Mouse (Mus musculus) MEL (cell line): ENCODE measurements at regions not wholly inside any gene's neighbourhood (a gene's known extent, or its start where the extent isn't known, plus 50 kb on each side); places are given as distances from the start of the nearest gene placed in this dataset.

Source experiments
- CHD2 ChIP-seq: IDR thresholded peaks from 2 replicates; pipeline ENCODE4 v1.6.1; 2011; ENCODE audit warnings: low read length, improper control_type of control experiment
- CTCF ChIP-seq, 3 experiments: IDR thresholded peaks in 2 of 3; conservative IDR thresholded peaks in 1 of 3; 2 replicates each; pipeline ENCODE4 v1.5.1; 2011 to 2012; ENCODE audit warnings: low read length in 3 of 3, low read depth in 2 of 3, mild to moderate bottlenecking in 2 of 3, improper control_type of control experiment in 1 of 3, inconsistent platforms in 1 of 3, mixed read lengths in 1 of 3, moderate library complexity in 1 of 3; ENCODE audit not compliant: control insufficient read depth in 1 of 3, insufficient read depth in 1 of 3, poor library complexity in 1 of 3, severe bottlenecking in 1 of 3
- EP300 ChIP-seq, 2 experiments: IDR thresholded peaks; 2 replicates each; pipeline ENCODE4 v1.6.1; 2011; ENCODE audit warnings: improper control_type of control experiment in 2 of 2, low read length in 2 of 2, low read depth in 1 of 2, mild to moderate bottlenecking in 1 of 2
- GATA1 ChIP-seq: IDR thresholded peaks from 2 replicates; pipeline ENCODE4 v1.6.1; 2011; ENCODE audit warnings: low read depth, low read length, improper control_type of control experiment
- MEF2A ChIP-seq: IDR thresholded peaks from 2 replicates; pipeline ENCODE4 v1.6.1; 2014; ENCODE audit warnings: low read depth, mild to moderate bottlenecking, inconsistent platforms, low read length, improper control_type of control experiment; ENCODE audit not compliant: poor library complexity, insufficient replicate concordance, severe bottlenecking; ENCODE audit errors: extremely low read depth
- POLR2A ChIP-seq, 2 experiments: IDR thresholded peaks; 2 replicates each; pipeline ENCODE4 v1.6.1; 2011 to 2012; ENCODE audit warnings: low read length in 2 of 2, mild to moderate bottlenecking in 2 of 2, control low read depth in 1 of 2, improper control_type of control experiment in 1 of 2, low read depth in 1 of 2, moderate library complexity in 1 of 2; ENCODE audit not compliant: control insufficient read depth in 1 of 2, insufficient read depth in 1 of 2, poor library complexity in 1 of 2
- POLR2AphosphoS5 ChIP-seq: IDR thresholded peaks from 2 replicates; pipeline ENCODE4 v1.6.1; 2012; ENCODE audit warnings: low read depth, borderline replicate concordance, mild to moderate bottlenecking, inconsistent platforms, low read length, moderate library complexity, mixed read lengths
- TAL1 ChIP-seq: IDR thresholded peaks from 2 replicates; pipeline ENCODE4 v1.6.1; 2012; ENCODE audit warnings: mild to moderate bottlenecking, inconsistent platforms, low read length, moderate library complexity, mixed read lengths
- ZC3H11A ChIP-seq: IDR thresholded peaks from 2 replicates; pipeline ENCODE4 v1.6.1; 2012; ENCODE audit warnings: low read depth, mild to moderate bottlenecking, inconsistent platforms, low read length, improper control_type of control experiment

- TF ChIP-seq ZC3H11A (no peak), POLR2A (IDR thresholded peaks at IDR 0.05; ENCODE audit: control insufficient read depth in 1 of 2, insufficient read depth in 1 of 2, low read depth in 1 of 2, low read length in 2 of 2, poor library complexity in 1 of 2) (no peak), TAL1 (no peak), EP300 (IDR thresholded peaks at IDR 0.05; ENCODE audit: low read depth in 1 of 2, low read length in 2 of 2) (no peak), GATA1 (no peak), CTCF (IDR thresholded peaks at IDR 0.05 in 2 of 3, conservative IDR thresholded peaks at IDR 0.05 in 1 of 3; ENCODE audit: control insufficient read depth in 1 of 3, insufficient read depth in 1 of 3, low read depth in 2 of 3, low read length in 3 of 3, poor library complexity in 1 of 3, severe bottlenecking in 1 of 3) (no peak), CHD2 (no peak), MEF2A (no peak), POLR2AphosphoS5 (no peak)
These were observed 176.7 kb upstream of the Serp2 start for GRCm38 (mm10) chr14:76733258-76733823.
